Mouse (Mus musculus) midbrain, embryonic 13.5 days (tissue): ENCODE results near the gene Ugt1a1. TPM values are rescaled to one million over a fixed set of nuclear protein-coding genes. Genes with fewer than 3 reads are reported as not detected.

ENCODE experiments used
- ATAC-seq: fragments of 200-750 bp; cut with Nextera tagmentation; 2 replicates; pipeline ENCODE4 v1.8.0; 2017; ENCODE audit warnings: mild to moderate bottlenecking, moderate TSS enrichment, moderate library complexity
- H3K27ac ChIP-seq: fragments of 300-500 bp; sonication (generic); 2 replicates; pipeline ENCODE4 v1.5.1; 2015; ENCODE audit warnings: inconsistent platforms, mild to moderate bottlenecking, moderate library complexity
- H3K27me3 ChIP-seq: fragments of 300-500 bp; sonication (generic); 2 replicates; pipeline ENCODE4 v1.6.1; 2015; ENCODE audit warnings: mild to moderate bottlenecking, inconsistent platforms
- H3K36me3 ChIP-seq: fragments of 300-500 bp; sonication (generic); 2 replicates; pipeline ENCODE4 v1.6.1; 2015; ENCODE audit warnings: mild to moderate bottlenecking, inconsistent platforms
- H3K4me1 ChIP-seq: fragments of 300-500 bp; sonication (generic); replicated peaks from 2 replicates; pipeline ENCODE4 v1.6.1; 2015; ENCODE audit warnings: inconsistent platforms
- H3K4me2 ChIP-seq: fragments of 300-500 bp; sonication (generic); replicated peaks from 2 replicates; pipeline ENCODE4 v1.6.1; 2015; ENCODE audit warnings: moderate library complexity, mild to moderate bottlenecking, inconsistent platforms
- H3K4me3 ChIP-seq: fragments of 300-500 bp; sonication (generic); replicated peaks from 2 replicates; pipeline ENCODE4 v1.5.1; 2015; ENCODE audit warnings: mild to moderate bottlenecking, inconsistent platforms
- H3K9ac ChIP-seq: fragments of 300-500 bp; sonication (generic); replicated peaks from 2 replicates; pipeline ENCODE4 v1.6.1; 2015; ENCODE audit warnings: mild to moderate bottlenecking, inconsistent platforms
- H3K9me3 ChIP-seq: fragments of 300-500 bp; sonication (generic); 2 replicates; pipeline ENCODE4 v1.6.1; 2016; ENCODE audit warnings: mild to moderate bottlenecking, inconsistent platforms
- WGBS: fragments of 180-500 bp; shearing (Covaris S2); methylation state at CpG from one replicate; pipeline ENCODE4 v1.1.7; 2015; 5-methylcytosine and 5-hydroxymethylcytosine counted together
- polyA plus RNA-seq: library from polyadenylated mRNA; unstranded; fragments of >200 nt; fragmentation: Nextera tagmentation; extraction: Ambion mirVana; gene quantifications from 2 replicates; pipeline ENCODE4 v1.2.1, GENCODE M21; 2015

Gene Ugt1a1
- polyA plus RNA-seq, 1 experiment from 2014 or later: not detected

- H3K4me3 ChIP-seq: no peak overlapping the region
- H3K27me3 ChIP-seq: no peaks in the 10 kb centered on the region
- no peaks in the 10 kb centered on the region for H3K4me1 ChIP-seq
- H3K9me3 ChIP-seq: peaks cover 94% of the 10 kb centered on the region
- no peaks in the 10 kb centered on the region for H3K36me3 ChIP-seq
- 75% methylated on average over 4 of the region's 4 CpGs for WGBS
- no peak overlapping the region for H3K27ac ChIP-seq
- no peak overlapping the region for H3K9ac ChIP-seq
- no peak overlapping the region for H3K4me2 ChIP-seq
- 0 out of 2 replicates have a peak, but pooled peaks have one; percentile 3 for ATAC-seq
Observed at GRCm38 (mm10) chr1:88240579-88240978, 28.8 kb downstream of the Ugt1a1 start.

GRCm38 (mm10) chr1:88243861-88244260 lies 32.1 kb downstream of the Ugt1a1 start:
- 68% methylated on average over 5 of the region's 5 CpGs for WGBS
- peaks cover 96% of the 10 kb centered on the region for H3K9me3 ChIP-seq
- no peaks in the 10 kb centered on the region for H3K4me1 ChIP-seq
- H3K36me3 ChIP-seq: no peaks in the 10 kb centered on the region
- no peak for ATAC-seq
- H3K4me2 ChIP-seq: no peak overlapping the region
- H3K4me3 ChIP-seq: no peak overlapping the region
- H3K27ac ChIP-seq: no peak overlapping the region
- no peaks in the 10 kb centered on the region for H3K27me3 ChIP-seq
- H3K9ac ChIP-seq: no peak overlapping the region

- H3K27me3 ChIP-seq: no peaks in the 10 kb centered on the region
- H3K4me3 ChIP-seq: no peak overlapping the region
- no peaks in the 10 kb centered on the region for H3K36me3 ChIP-seq
- no peaks in the 10 kb centered on the region for H3K4me1 ChIP-seq
- no peak overlapping the region for H3K4me2 ChIP-seq
- no peak overlapping the region for H3K9ac ChIP-seq
- H3K9me3 ChIP-seq: peaks cover 96% of the 10 kb centered on the region
- no peak for ATAC-seq
- WGBS: 79% methylated on average over 6 of the region's 6 CpGs
- H3K27ac ChIP-seq: no peak overlapping the region
Observed at GRCm38 (mm10) chr1:88245881-88246280, 34.1 kb downstream of the Ugt1a1 start.

GRCm38 (mm10) chr1:88246386-88246785 lies 34.6 kb downstream of the Ugt1a1 start:
- Histone ChIP-seq H3K4me3 (no peak overlapping the region), H3K27me3 (no peaks in the 10 kb centered on the region), H3K36me3 (no peaks in the 10 kb centered on the region), H3K9me3 (peaks cover 96% of the 10 kb centered on the region), H3K27ac (no peak overlapping the region), H3K9ac (no peak overlapping the region), H3K4me2 (no peak overlapping the region), H3K4me1 (no peaks in the 10 kb centered on the region)
- no peak for ATAC-seq
- WGBS: 43% methylated on average over 6 of the region's 6 CpGs

- H3K4me3 ChIP-seq: no peak overlapping the region
- no peaks in the 10 kb centered on the region for H3K27me3 ChIP-seq
- H3K9me3 ChIP-seq: peaks cover 95% of the 10 kb centered on the region
- H3K4me1 ChIP-seq: no peaks in the 10 kb centered on the region
- no peak overlapping the region for H3K4me2 ChIP-seq
- no peak overlapping the region for H3K27ac ChIP-seq
- WGBS: 48% methylated on average over 2 of the region's 2 CpGs
- no peaks in the 10 kb centered on the region for H3K36me3 ChIP-seq
- no peak for ATAC-seq
- H3K9ac ChIP-seq: no peak overlapping the region
Observed at GRCm38 (mm10) chr1:88247660-88248059, 35.9 kb downstream of the Ugt1a1 start.

- no peak overlapping the region for H3K4me3 ChIP-seq
- H3K27ac ChIP-seq: no peak overlapping the region
- ATAC-seq: no peak
- no peaks in the 10 kb centered on the region for H3K27me3 ChIP-seq
- peaks cover 96% of the 10 kb centered on the region for H3K9me3 ChIP-seq
- no peak overlapping the region for H3K9ac ChIP-seq
- no peaks in the 10 kb centered on the region for H3K4me1 ChIP-seq
- WGBS: 71% methylated on average over 4 of the region's 4 CpGs
- no peak overlapping the region for H3K4me2 ChIP-seq
- H3K36me3 ChIP-seq: no peaks in the 10 kb centered on the region
Observed at GRCm38 (mm10) chr1:88248658-88249057, 36.9 kb downstream of the Ugt1a1 start.

- H3K27ac ChIP-seq: no peak overlapping the region
- no peak overlapping the region for H3K9ac ChIP-seq
- no peaks in the 10 kb centered on the region for H3K4me1 ChIP-seq
- no peak for ATAC-seq
- WGBS: 76% methylated on average over 7 of the region's 7 CpGs
- H3K27me3 ChIP-seq: no peaks in the 10 kb centered on the region
- peaks cover 96% of the 10 kb centered on the region for H3K9me3 ChIP-seq
- no peak overlapping the region for H3K4me2 ChIP-seq
- H3K4me3 ChIP-seq: no peak overlapping the region
- no peaks in the 10 kb centered on the region for H3K36me3 ChIP-seq
Observed at GRCm38 (mm10) chr1:88249596-88249995, 37.8 kb downstream of the Ugt1a1 start.

- Histone ChIP-seq H3K27me3 (no peaks in the 10 kb centered on the region), H3K9me3 (peaks cover 96% of the 10 kb centered on the region), H3K4me1 (no peaks in the 10 kb centered on the region), H3K9ac (no peak overlapping the region), H3K4me2 (no peak overlapping the region), H3K4me3 (no peak overlapping the region), H3K36me3 (no peaks in the 10 kb centered on the region), H3K27ac (no peak overlapping the region)
- 82% methylated on average over 5 of the region's 5 CpGs for WGBS
- ATAC-seq: no peak
Observed at GRCm38 (mm10) chr1:88250023-88250422, 38.3 kb downstream of the Ugt1a1 start.

GRCm38 (mm10) chr1:88253106-88253505 lies 41.3 kb downstream of the Ugt1a1 start:
- Histone ChIP-seq H3K9me3 (peaks cover 97% of the 10 kb centered on the region), H3K4me3 (no peak overlapping the region), H3K9ac (no peak overlapping the region), H3K36me3 (no peaks in the 10 kb centered on the region), H3K27ac (no peak overlapping the region), H3K4me2 (no peak overlapping the region), H3K4me1 (no peaks in the 10 kb centered on the region), H3K27me3 (no peaks in the 10 kb centered on the region)
- no peak for ATAC-seq
- WGBS: 75% methylated on average over 8 of the region's 8 CpGs

GRCm38 (mm10) chr1:88253540-88253939 lies 41.8 kb downstream of the Ugt1a1 start:
- H3K4me3 ChIP-seq: no peak overlapping the region
- WGBS: 73% methylated on average over 6 of the region's 6 CpGs
- H3K9ac ChIP-seq: no peak overlapping the region
- H3K4me1 ChIP-seq: no peaks in the 10 kb centered on the region
- no peaks in the 10 kb centered on the region for H3K36me3 ChIP-seq
- no peak overlapping the region for H3K4me2 ChIP-seq
- H3K27me3 ChIP-seq: no peaks in the 10 kb centered on the region
- H3K27ac ChIP-seq: no peak overlapping the region
- no peak for ATAC-seq
- H3K9me3 ChIP-seq: peaks cover 96% of the 10 kb centered on the region

GRCm38 (mm10) chr1:88254793-88255465 lies 43.2 kb downstream of the Ugt1a1 start:
- Histone ChIP-seq H3K36me3 (peaks cover 9% of the 10 kb centered on the region), H3K4me2 (no peak overlapping the region), H3K27ac (no peak overlapping the region), H3K4me1 (no peaks in the 10 kb centered on the region), H3K4me3 (no peak overlapping the region), H3K27me3 (no peaks in the 10 kb centered on the region), H3K9me3 (peaks cover 87% of the 10 kb centered on the region), H3K9ac (no peak overlapping the region)
- 88% methylated on average over 12 of the region's 12 CpGs for WGBS
- ATAC-seq: 0 out of 2 replicates have a peak, but pooled peaks have one; percentile 1

- peaks cover 82% of the 10 kb centered on the region for H3K9me3 ChIP-seq
- no peaks in the 10 kb centered on the region for H3K27me3 ChIP-seq
- H3K9ac ChIP-seq: no peak overlapping the region
- no peak overlapping the region for H3K4me3 ChIP-seq
- no peak overlapping the region for H3K4me2 ChIP-seq
- H3K4me1 ChIP-seq: no peaks in the 10 kb centered on the region
- no peak overlapping the region for H3K27ac ChIP-seq
- peaks cover 15% of the 10 kb centered on the region for H3K36me3 ChIP-seq
- 52% methylated on average over 2 of the region's 2 CpGs for whole genome bisulfite sequencing
- 0 out of 2 replicates have a peak, but pooled peaks have one; percentile 0 for ATAC-seq
Observed at GRCm38 (mm10) chr1:88255466-88255857, 43.7 kb downstream of the Ugt1a1 start.
